Mouse (Mus musculus): Measurements from ENCODE around the gene Klhl5.

Gene Klhl5

GRCm38 (mm10) chr5:65145499-65146101 lies 38.3 kb downstream of the Klhl5 start:
- intact Hi-C loops (cut with DNase I), result no loop called here

GRCm38 (mm10) chr5:65146749-65147148 lies 39.4 kb downstream of the Klhl5 start:
- intact Hi-C loops (cut with DNase I), result no loop called here

- intact Hi-C loops (cut with DNase I), result no loop called here
Observed at GRCm38 (mm10) chr5:65149706-65150105, 42.4 kb downstream of the Klhl5 start.

- intact Hi-C loops (cut with DNase I), result no loop called here
Observed at GRCm38 (mm10) chr5:65150376-65150955, 43.1 kb downstream of the Klhl5 start.

- intact Hi-C loops (cut with DNase I), result no loop called here
Observed at GRCm38 (mm10) chr5:65151276-65151675, 43.9 kb downstream of the Klhl5 start.

GRCm38 (mm10) chr5:65151767-65152166 lies 44.4 kb downstream of the Klhl5 start:
- intact Hi-C loops (cut with DNase I), result no loop called here

- intact Hi-C loops (cut with DNase I), result no loop called here
Observed at GRCm38 (mm10) chr5:65154287-65154686, 46.9 kb downstream of the Klhl5 start.

- intact Hi-C loops (cut with DNase I), result loop anchor here (5.0 kb wide), 1 partner anchor 155 kb away; no protein-coding TSS in a partner anchor
Observed at GRCm38 (mm10) chr5:65156853-65157252, 49.5 kb downstream of the Klhl5 start.

GRCm38 (mm10) chr5:65157412-65158381 lies 50.4 kb downstream of the Klhl5 start:
- intact Hi-C loops (cut with DNase I), result loop anchor here (5.0 kb wide), 1 partner anchor 155 kb away; no protein-coding TSS in a partner anchor

GRCm38 (mm10) chr5:65158696-65159305 lies 51.5 kb downstream of the Klhl5 start:
- intact Hi-C loops (cut with DNase I), result loop anchor here (5.0 kb wide), 1 partner anchor 156 kb away; no protein-coding TSS in a partner anchor

GRCm38 (mm10) chr5:65163001-65163400 lies 55.7 kb downstream of the Klhl5 start:
- intact Hi-C loops (cut with DNase I), result no loop called here

- intact Hi-C loops (cut with DNase I), result no loop called here
Observed at GRCm38 (mm10) chr5:65163489-65164092, 56.3 kb downstream of the Klhl5 start.

- intact Hi-C loops (cut with DNase I), result no loop called here
Observed at GRCm38 (mm10) chr5:65170206-65170605, 62.9 kb downstream of the Klhl5 start.

GRCm38 (mm10) chr5:65175035-65175917 lies 67.9 kb downstream of the Klhl5 start:
- intact Hi-C loops (cut with DNase I), result no loop called here

- intact Hi-C loops (cut with DNase I), result no loop called here
Observed at GRCm38 (mm10) chr5:65175918-65176484, 68.7 kb downstream of the Klhl5 start.

GRCm38 (mm10) chr5:65177026-65177514 lies 69.7 kb downstream of the Klhl5 start:
- intact Hi-C loops (cut with DNase I), result no loop called here

- intact Hi-C loops (cut with DNase I), result no loop called here
Observed at GRCm38 (mm10) chr5:65178477-65178876, 71.1 kb downstream of the Klhl5 start.

- intact Hi-C loops (cut with DNase I), result no loop called here
Observed at GRCm38 (mm10) chr5:65181160-65181793, 73.9 kb downstream of the Klhl5 start.

- intact Hi-C loops (cut with DNase I), result no loop called here
Observed at GRCm38 (mm10) chr5:65181794-65182169, 74.4 kb downstream of the Klhl5 start.

Measured in adrenal gland (tissue).